Mouse (Mus musculus): Measurements from ENCODE around the gene Zan.
A peak's percentile ranks its signal among the peaks of the same experiment; 100 is the strongest.

GRCm38 (mm10) chr5:137501709-137502666 lies 25.1 kb upstream of the Zan start, which contains the start of gene Pop7:
- TF ChIP-seq CTCF (IDR thresholded peaks at IDR 0.05; ENCODE audit: insufficient read depth, low read depth, low read length), result peak; percentile 75
- TF ChIP-seq POLR2A (IDR thresholded peaks at IDR 0.05; ENCODE audit: insufficient read depth, low read depth, low read length), result peak; percentile 67; the same call in 1 of the 2 replicates
